Mouse (Mus musculus) forebrain, embryonic 14.5 days (tissue): Measurements from ENCODE around the gene Pgam5. TPM values are rescaled to one million over a fixed set of nuclear protein-coding genes. Genes with fewer than 3 reads are reported as not detected.

Source experiments
- ATAC-seq: fragments of 200-750 bp; cut with Nextera tagmentation; 2 replicates; pipeline ENCODE4 v1.8.0; 2017; ENCODE audit warnings: mild to moderate bottlenecking, moderate library complexity
- DNase-seq: peaks from one replicate; pipeline ENCODE4 v3.0.0-alpha.2; 2015; ENCODE audit warnings: low spot score
- H3K27ac ChIP-seq: fragments of 300-500 bp; sonication (generic); 2 replicates; pipeline ENCODE4 v1.5.1; 2014; ENCODE audit warnings: low read depth, mild to moderate bottlenecking, control low read depth, low read length, moderate library complexity
- H3K27me3 ChIP-seq: fragments of 300-500 bp; sonication (generic); replicated peaks from 2 replicates; pipeline ENCODE4 v1.6.1; 2014; ENCODE audit warnings: low read length, control low read depth, mixed read lengths; ENCODE audit not compliant: control insufficient read depth, insufficient read depth
- H3K36me3 ChIP-seq: fragments of 300-500 bp; sonication (generic); 2 replicates; pipeline ENCODE4 v1.6.1; 2014; ENCODE audit warnings: low read length, control low read depth; ENCODE audit not compliant: control insufficient read depth, insufficient read depth
- H3K4me1 ChIP-seq: fragments of 300-500 bp; sonication (generic); 2 replicates; pipeline ENCODE4 v1.6.1; 2014; ENCODE audit warnings: antibody characterized with exemption, low read length, control low read depth; ENCODE audit not compliant: control insufficient read depth, insufficient read depth
- H3K4me2 ChIP-seq: fragments of 300-500 bp; sonication (generic); 2 replicates; pipeline ENCODE4 v1.6.1; 2014; ENCODE audit warnings: mild to moderate bottlenecking, control low read depth, low read length
- H3K4me3 ChIP-seq: fragments of 300-500 bp; sonication (generic); 2 replicates; pipeline ENCODE4 v1.5.1; 2014; ENCODE audit warnings: low read depth, low read length, control low read depth
- H3K9ac ChIP-seq: fragments of 300-500 bp; sonication (generic); 2 replicates; pipeline ENCODE4 v1.6.1; 2014; ENCODE audit warnings: mild to moderate bottlenecking, low read length, control low read depth, moderate library complexity
- H3K9me3 ChIP-seq: fragments of 300-500 bp; sonication (generic); replicated peaks from 2 replicates; pipeline ENCODE4 v1.6.1; 2016; ENCODE audit warnings: low read length, control low read depth, mixed read lengths; ENCODE audit not compliant: control insufficient read depth
- WGBS: fragments of 180-500 bp; shearing (Covaris S2); extraction: QIAGEN DNeasy Blood & Tissue Kit; methylation state at CpG from one replicate; pipeline ENCODE4 v1.1.7; 2014; 5-methylcytosine and 5-hydroxymethylcytosine counted together
- polyA plus RNA-seq: library from polyadenylated mRNA; unstranded; fragments of >200 nt; fragmentation: Nextera tagmentation; extraction: Ambion mirVana; gene quantifications from 2 replicates; pipeline ENCODE4 v1.2.1, GENCODE M21; 2014

Gene Pgam5
- polyA plus RNA-seq, 1 experiment from 2014 or later: 102 TPM

DNA sequence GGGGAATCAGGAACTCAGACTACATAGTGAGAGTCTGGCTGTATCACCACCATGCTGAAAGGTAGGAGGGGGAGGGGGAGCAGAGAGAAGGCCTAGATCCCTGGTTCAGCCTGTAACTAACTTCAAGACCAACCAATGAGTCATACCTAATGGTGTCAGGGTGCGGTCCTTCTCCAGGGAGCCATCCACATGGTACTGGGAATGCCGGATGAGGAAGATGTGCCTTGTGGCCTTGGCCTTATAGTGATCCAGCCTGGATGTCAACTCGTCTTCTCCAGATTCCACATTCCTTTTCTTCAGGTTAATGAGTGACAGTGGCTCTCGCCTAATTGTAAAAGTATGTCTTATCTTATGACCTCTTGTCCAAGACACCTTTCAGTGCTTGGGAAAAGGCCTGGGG is 2.8 kb downstream of the Pgam5 start:
- WGBS: 98% methylated on average over 4 of the region's 4 CpGs

DNA sequence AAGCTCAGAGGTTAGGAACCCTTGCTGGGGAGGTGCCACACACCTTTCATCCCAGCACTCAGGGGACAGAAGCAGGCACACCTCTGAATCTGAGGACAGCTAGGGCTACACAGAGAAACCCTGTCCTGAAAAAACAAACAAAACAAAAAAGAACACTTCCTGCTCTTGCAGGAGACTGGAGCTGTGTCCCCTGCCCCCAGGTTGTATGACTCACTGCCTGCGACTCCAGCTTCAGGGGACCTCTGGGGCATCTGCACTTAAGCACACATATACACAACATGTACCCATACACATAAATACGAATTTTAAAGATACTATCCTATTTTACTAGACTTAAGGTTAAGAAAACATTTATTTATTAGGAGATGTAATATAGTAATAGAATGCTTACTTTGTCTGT is 25.6 kb downstream of the Pgam5 start:
- 89% methylated on average over 2 of the region's 2 CpGs for WGBS
- Histone ChIP-seq H3K9me3 (no peaks in the 10 kb centered on the region), H3K36me3 (peaks cover 85% of the 10 kb centered on the region), H3K9ac (no peak overlapping the region), H3K4me3 (no peak overlapping the region), H3K27me3 (no peaks in the 10 kb centered on the region), H3K4me1 (no peaks in the 10 kb centered on the region), H3K4me2 (no peak overlapping the region), H3K27ac (no peak overlapping the region)
- no peak for DNase-seq
- ATAC-seq: no peak

More for the DNA sequence above, 2.8 kb downstream of the Pgam5 start:
- no peak overlapping the region for H3K27ac ChIP-seq
- no peak overlapping the region for H3K4me3 ChIP-seq
- ATAC-seq (no peak), DNase-seq (no peak)
- peaks cover 29% of the 10 kb centered on the region for H3K36me3 ChIP-seq
- H3K9me3 ChIP-seq: no peaks in the 10 kb centered on the region
- no peak overlapping the region for H3K4me2 ChIP-seq
- H3K4me1 ChIP-seq: peaks cover 9% of the 10 kb centered on the region
- no peaks in the 10 kb centered on the region for H3K27me3 ChIP-seq
- H3K9ac ChIP-seq: no peak overlapping the region

DNA sequence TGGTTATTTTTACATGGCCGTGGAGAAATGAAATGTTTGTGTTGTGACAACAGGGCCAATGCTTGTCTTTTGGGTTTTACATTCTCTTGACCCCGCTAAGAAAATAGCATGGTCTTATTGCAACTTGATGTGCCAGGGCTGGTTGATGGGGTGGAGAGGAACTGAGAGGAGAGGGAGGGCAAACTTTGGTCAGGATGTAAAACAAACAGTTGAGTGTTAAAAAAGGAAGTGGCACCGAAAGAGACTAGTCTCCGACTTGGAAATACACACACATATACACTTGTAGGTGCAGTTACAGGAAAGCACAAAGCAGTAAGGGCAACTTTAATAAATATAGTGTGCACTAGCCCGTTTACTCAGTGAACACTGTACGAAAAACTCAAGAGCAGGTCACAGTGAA is 37.4 kb downstream of the Pgam5 start:
- WGBS: 88% methylated on average over 6 of the region's 6 CpGs
- Histone ChIP-seq H3K36me3 (peaks cover 33% of the 10 kb centered on the region), H3K27me3 (no peaks in the 10 kb centered on the region), H3K4me1 (peaks cover 7% of the 10 kb centered on the region), H3K4me2 (no peak overlapping the region; the same call in 1 of the 2 replicates), H3K4me3 (no peak overlapping the region), H3K9ac (no peak overlapping the region), H3K27ac (no peak overlapping the region), H3K9me3 (no peaks in the 10 kb centered on the region)
- no peak for DNase-seq
- no peak for ATAC-seq

DNA sequence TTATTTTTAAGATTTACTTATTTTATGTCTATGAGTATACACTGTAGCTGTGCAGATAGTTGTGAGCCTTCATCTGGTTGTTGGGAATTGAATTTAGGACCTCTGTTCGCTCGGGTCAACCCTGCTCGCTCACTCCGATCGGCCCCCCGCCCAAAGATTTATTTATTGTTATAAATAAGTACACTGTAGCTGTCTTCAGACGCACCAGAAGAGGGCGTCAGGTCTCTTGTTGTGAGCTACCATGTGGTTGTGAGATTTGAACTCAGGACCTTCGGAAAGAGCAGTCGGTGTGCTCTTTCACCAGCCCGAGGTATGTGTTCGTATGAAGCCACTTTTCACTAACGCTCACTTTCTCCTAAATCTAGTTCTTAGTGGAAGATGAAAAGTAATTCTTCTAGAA is 38.1 kb downstream of the Pgam5 start:
- ATAC-seq (no peak), DNase-seq (peak; percentile 11)
- no peak overlapping the region for H3K27ac ChIP-seq
- no peaks in the 10 kb centered on the region for H3K9me3 ChIP-seq
- H3K27me3 ChIP-seq: no peaks in the 10 kb centered on the region
- H3K4me1 ChIP-seq: peaks cover 7% of the 10 kb centered on the region
- H3K36me3 ChIP-seq: peaks cover 32% of the 10 kb centered on the region
- peak overlapping the region; percentile 94 for H3K4me3 ChIP-seq
- H3K4me2 ChIP-seq: peak overlapping the region; percentile 77
- H3K9ac ChIP-seq: peak overlapping the region; percentile 97
- WGBS: 42% methylated on average over 13 of the region's 13 CpGs

DNA sequence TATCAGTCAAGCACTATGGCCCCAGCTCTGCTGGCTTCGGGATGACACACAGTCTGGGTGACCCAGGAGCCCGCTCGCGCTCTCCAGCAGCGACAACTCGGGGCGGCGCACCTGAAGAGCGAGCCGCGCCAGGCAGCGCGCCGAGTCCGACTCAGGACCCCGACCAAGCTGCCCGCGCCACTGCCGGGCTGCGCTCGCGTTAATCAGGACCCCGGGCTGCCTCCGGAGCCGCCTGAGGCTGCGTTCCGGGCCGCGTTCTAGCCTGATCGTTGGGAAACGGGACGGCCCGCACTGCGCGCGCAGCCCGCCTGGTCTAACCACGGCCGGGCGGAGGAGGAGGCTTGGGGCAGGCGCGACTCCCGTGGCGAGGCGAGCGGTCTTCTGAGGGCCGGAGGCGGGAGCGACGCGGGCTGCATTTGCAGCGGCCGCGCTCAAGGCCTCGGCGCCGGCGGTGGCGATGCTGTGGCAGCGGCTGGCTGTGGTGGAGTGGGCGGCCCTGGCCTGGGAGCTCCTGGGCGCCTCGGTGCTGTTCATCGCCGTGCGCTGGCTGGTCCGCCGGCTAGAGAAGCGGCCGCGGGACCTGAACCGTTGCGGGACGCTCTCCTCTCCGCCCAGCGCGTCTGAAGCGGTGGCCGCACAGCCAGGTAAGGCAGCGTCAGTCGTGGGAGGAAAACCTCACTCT is 38.8 kb downstream of the Pgam5 start, which contains the start of gene Ankle2:
Gene Ankle2 (plus strand): TSS at position 225 of the 682 bp plus-strand sequence.
- ATAC-seq: peak; percentile 98
- peak; percentile 93 for DNase-seq

DNA sequence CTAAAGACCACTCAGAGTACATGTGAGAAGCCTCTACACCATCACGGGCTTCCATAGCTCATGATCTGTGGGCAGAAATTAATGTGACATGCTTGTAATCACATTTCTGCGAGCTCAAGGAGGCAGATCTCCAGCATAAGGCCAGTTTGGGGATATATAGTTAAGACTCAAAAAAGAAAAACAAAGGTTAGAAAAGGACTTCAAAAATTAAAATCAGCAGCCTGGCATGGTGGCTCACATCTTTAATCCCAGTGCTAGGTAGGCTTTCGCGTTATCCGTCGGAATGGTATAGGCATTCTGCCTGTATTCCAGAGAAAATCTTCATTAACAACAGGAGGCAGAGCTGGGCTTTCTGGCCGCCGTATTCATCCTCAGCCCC is 39.3 kb downstream of the Pgam5 start:
- Histone ChIP-seq H3K4me1 (peaks cover 7% of the 10 kb centered on the region), H3K9me3 (no peaks in the 10 kb centered on the region), H3K27me3 (no peaks in the 10 kb centered on the region), H3K4me3 (peak overlapping the region; percentile 94), H3K4me2 (peak overlapping the region; percentile 77), H3K9ac (peak overlapping the region; percentile 97), H3K36me3 (peaks cover 24% of the 10 kb centered on the region), H3K27ac (peak overlapping the region; percentile 90)
- ATAC-seq (peak; percentile 11; the same call in 1 of the 2 replicates), DNase-seq (no peak)
- WGBS: 9% methylated on average over 8 of the region's 8 CpGs

More for the DNA sequence above, 38.8 kb downstream of the Pgam5 start, which contains the start of gene Ankle2:
- Histone ChIP-seq H3K4me3 (peak within 1 kb of the TSS; percentile 94), H3K4me2 (peak within 1 kb of the TSS; percentile 77), H3K9me3 (no peaks in the 10 kb centered on the region), H3K27ac (peak within 1 kb of the TSS; percentile 90), H3K27me3 (no peaks in the 10 kb centered on the region), H3K4me1 (peaks cover 7% of the 10 kb centered on the region), H3K9ac (peak within 1 kb of the TSS; percentile 97), H3K36me3 (peaks cover 25% of the 10 kb centered on the region)
- WGBS: 0% methylated on average over 75 of the region's 81 CpGs

DNA sequence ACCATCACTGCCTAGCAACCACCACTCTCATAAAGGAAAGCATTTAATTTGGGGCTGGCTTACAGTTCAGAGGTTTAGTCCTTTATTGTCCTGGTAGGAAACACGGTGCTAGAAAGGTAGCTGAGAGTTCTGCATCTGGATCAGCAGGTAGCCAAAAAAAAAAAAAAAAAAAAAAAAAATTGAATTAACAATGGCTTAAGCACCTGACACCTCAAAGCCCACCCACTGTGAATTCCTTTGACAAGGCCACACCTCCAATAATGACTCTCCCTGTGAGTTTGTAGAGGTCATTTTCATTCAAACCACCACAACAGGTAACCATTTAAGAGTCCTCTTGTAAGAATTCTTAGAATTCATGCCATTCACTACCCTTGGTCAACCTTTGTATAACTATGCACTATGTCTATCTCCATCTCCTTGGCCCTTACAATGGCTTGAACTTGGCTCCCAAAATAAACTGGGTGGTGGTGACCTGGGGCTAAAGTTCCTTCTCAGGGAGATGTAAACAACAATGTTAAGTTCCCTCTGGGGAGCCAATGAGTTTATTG is 42.3 kb downstream of the Pgam5 start:
- H3K36me3 ChIP-seq: peaks cover 35% of the 10 kb centered on the region
- no peak overlapping the region for H3K4me3 ChIP-seq
- DNase-seq (no peak), ATAC-seq (no peak)
- no peaks in the 10 kb centered on the region for H3K27me3 ChIP-seq
- WGBS: 32% methylated on average over 1 of the region's 1 CpGs
- peaks cover 7% of the 10 kb centered on the region for H3K4me1 ChIP-seq
- H3K4me2 ChIP-seq: no peak overlapping the region
- no peak overlapping the region for H3K9ac ChIP-seq
- no peaks in the 10 kb centered on the region for H3K9me3 ChIP-seq
- no peak overlapping the region for H3K27ac ChIP-seq

DNA sequence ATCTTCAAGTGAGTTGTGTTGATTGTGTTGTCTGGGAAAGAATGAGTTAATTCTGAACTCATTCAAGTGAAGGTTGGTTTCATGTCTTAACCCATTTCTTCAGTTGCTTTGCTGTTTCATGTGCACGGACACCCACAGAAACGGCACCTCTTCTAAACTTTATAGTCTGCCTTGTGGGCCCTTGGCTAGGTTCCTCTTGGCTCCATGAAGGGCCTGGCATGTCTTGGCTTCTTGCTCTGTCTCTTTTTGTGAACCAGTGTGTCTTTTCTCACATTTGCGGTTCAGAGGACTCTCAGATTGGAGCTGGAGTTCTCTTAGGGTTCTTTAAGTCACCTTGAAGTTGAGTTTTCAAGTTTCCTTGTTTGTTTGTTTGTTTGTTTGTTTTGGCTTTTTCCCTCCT is 44.7 kb downstream of the Pgam5 start:
- WGBS: 96% methylated on average over 3 of the region's 3 CpGs
- H3K4me3 ChIP-seq: no peak overlapping the region
- no peaks in the 10 kb centered on the region for H3K9me3 ChIP-seq
- peaks cover 57% of the 10 kb centered on the region for H3K36me3 ChIP-seq
- DNase-seq: no peak
- ATAC-seq: no peak
- H3K27ac ChIP-seq: no peak overlapping the region
- no peak overlapping the region for H3K9ac ChIP-seq
- no peak overlapping the region for H3K4me2 ChIP-seq
- H3K4me1 ChIP-seq: peaks cover 2% of the 10 kb centered on the region
- H3K27me3 ChIP-seq: no peaks in the 10 kb centered on the region

DNA sequence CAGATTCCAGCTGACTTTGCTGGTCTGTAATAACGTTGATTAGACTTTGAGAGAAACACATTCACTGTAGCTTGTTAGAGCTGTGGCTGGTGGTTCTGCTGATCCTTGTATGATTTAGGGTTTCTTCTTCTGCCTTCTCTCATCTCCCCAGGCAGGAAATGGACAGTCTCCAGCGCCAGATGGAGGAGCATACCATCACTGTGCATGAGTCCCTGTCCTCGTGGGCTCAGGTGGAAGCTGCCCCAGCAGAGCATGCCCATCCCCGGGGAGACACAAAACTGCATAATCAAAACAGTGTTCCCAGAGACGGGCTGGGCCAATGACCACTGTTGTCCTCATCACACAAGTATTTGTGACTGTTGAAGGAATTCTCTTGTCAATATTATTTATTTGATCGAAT is 47.0 kb downstream of the Pgam5 start:
- 87% methylated on average over 6 of the region's 6 CpGs for WGBS
- no peak for DNase-seq
- Histone ChIP-seq H3K4me3 (no peak overlapping the region), H3K36me3 (peaks cover 80% of the 10 kb centered on the region), H3K27ac (no peak overlapping the region), H3K4me1 (no peaks in the 10 kb centered on the region), H3K27me3 (no peaks in the 10 kb centered on the region), H3K9ac (no peak overlapping the region), H3K9me3 (no peaks in the 10 kb centered on the region), H3K4me2 (no peak overlapping the region)
- no peak for ATAC-seq
